Mouse (Mus musculus): ENCODE results near the gene Siae. TPM values are rescaled to one million over a fixed set of nuclear protein-coding genes. Genes with fewer than 3 reads are reported as not detected.
A peak's percentile ranks its signal among the peaks of the same experiment; 100 is the strongest.

Gene Siae
- polyA plus RNA-seq, 1 experiment from 2014 or later = 13.3 TPM

- peaks cover 7% of the 10 kb centered on the region for H3K4me1 ChIP-seq (replicated peaks)
- ATAC-seq (ENCODE audit: low FRiP score, low read depth) = no peak
- H3K9ac ChIP-seq = no peak overlapping the region
- no peaks in the 10 kb centered on the region for H3K36me3 ChIP-seq
- H3K9me3 ChIP-seq = no peaks in the 10 kb centered on the region
- 70% methylated on average over 1 of the region's 1 CpGs for WGBS
- H3K4me3 ChIP-seq = no peak overlapping the region
- H3K27me3 ChIP-seq = no peaks in the 10 kb centered on the region
- H3K27ac ChIP-seq (replicated peaks) = no peak overlapping the region
- H3K4me2 ChIP-seq = no peak overlapping the region
Observed at GRCm38 (mm10) chr9:37563805-37564204, 8.3 kb downstream of the Siae start.

DNA sequence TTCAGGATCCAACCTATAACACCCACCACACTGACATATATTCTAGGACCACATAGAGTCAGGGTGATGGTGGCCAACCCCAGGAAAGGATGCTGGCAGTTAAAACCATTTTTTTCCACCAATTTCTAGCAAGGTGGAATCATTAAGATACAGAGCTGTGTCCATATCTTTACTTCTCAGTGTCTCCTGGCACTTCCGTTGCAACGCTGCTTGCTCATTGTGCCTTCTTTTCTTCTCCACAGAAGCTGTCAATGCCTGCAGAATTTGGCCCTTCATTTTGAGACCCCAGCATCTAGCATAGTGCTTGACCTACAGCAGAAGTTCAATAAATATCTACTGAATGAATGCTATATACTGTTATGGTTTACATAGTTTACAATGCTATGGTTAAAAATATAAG is 11.5 kb downstream of the Siae start:
- Histone ChIP-seq H3K4me3 (no peak overlapping the region), H3K27me3 (no peaks in the 10 kb centered on the region), H3K27ac (replicated peaks) (no peak overlapping the region), H3K36me3 (no peaks in the 10 kb centered on the region), H3K4me1 (replicated peaks) (peaks cover 7% of the 10 kb centered on the region), H3K4me2 (no peak overlapping the region), H3K9me3 (no peaks in the 10 kb centered on the region), H3K9ac (no peak overlapping the region)
- no peak for ATAC-seq (ENCODE audit: low FRiP score, low read depth)
- WGBS = 87% methylated on average over 2 of the region's 2 CpGs

- Histone ChIP-seq H3K27ac (replicated peaks) (no peak overlapping the region), H3K9ac (no peak overlapping the region), H3K36me3 (no peaks in the 10 kb centered on the region), H3K9me3 (no peaks in the 10 kb centered on the region), H3K27me3 (no peaks in the 10 kb centered on the region), H3K4me1 (replicated peaks) (peaks cover 7% of the 10 kb centered on the region), H3K4me2 (no peak overlapping the region), H3K4me3 (no peak overlapping the region)
- no peak for ATAC-seq (ENCODE audit: low FRiP score, low read depth)
- 54% methylated on average over 5 of the region's 5 CpGs for WGBS
Observed at GRCm38 (mm10) chr9:37567454-37567853, 12.0 kb downstream of the Siae start.

GRCm38 (mm10) chr9:37567892-37568604 is 12.6 kb downstream of the Siae start:
- 38% methylated on average over 15 of the region's 15 CpGs for WGBS
- Histone ChIP-seq H3K4me1 (replicated peaks) (peaks cover 7% of the 10 kb centered on the region), H3K27me3 (no peaks in the 10 kb centered on the region), H3K9ac (no peak overlapping the region), H3K4me3 (no peak overlapping the region), H3K4me2 (peak overlapping the region; percentile 5; the same call in 1 of the 2 replicates), H3K27ac (replicated peaks) (no peak overlapping the region), H3K9me3 (no peaks in the 10 kb centered on the region), H3K36me3 (no peaks in the 10 kb centered on the region)
- 0 out of 2 replicates have a peak, but pooled peaks have one; percentile 53 for ATAC-seq (ENCODE audit: low FRiP score, low read depth)

GRCm38 (mm10) chr9:37568605-37569214 is 13.2 kb downstream of the Siae start:
- H3K36me3 ChIP-seq = no peaks in the 10 kb centered on the region
- H3K9ac ChIP-seq = no peak overlapping the region
- 34% methylated on average over 4 of the region's 4 CpGs for WGBS
- ATAC-seq (ENCODE audit: low FRiP score, low read depth) = 0 out of 2 replicates have a peak, but pooled peaks have one; percentile 45
- no peak overlapping the region for H3K4me2 ChIP-seq
- peaks cover 7% of the 10 kb centered on the region for H3K4me1 ChIP-seq (replicated peaks)
- H3K4me3 ChIP-seq = no peak overlapping the region
- H3K9me3 ChIP-seq = no peaks in the 10 kb centered on the region
- no peak overlapping the region for H3K27ac ChIP-seq (replicated peaks)
- H3K27me3 ChIP-seq = no peaks in the 10 kb centered on the region

DNA sequence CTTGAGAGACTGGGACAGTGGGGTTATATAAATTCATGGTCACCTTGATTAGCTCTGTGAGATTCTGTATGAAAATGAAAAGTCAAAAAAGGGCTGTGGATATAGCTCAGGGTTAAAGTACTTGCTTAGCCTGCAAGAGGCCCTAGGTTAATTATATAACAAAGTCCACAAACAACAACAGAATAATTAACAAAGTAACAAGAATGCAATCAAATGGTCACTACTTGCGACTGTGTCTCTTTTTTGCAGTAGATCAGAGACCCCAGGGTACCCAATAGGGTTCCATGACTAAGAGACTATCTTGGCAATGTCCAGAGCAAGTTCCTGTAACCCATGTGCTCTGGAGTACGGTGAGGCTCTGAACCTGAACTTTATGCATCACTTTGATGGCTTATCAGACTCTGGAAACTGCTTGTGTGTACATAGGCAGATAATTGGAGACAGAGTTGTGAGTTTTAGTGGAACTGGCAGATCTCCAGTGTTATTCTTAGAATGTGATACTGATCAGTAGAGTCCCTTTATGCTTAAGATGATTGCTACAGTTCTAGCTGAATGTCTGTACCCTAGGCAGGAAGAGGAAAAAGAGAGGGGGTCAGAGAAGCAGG is 13.8 kb downstream of the Siae start:
- Histone ChIP-seq H3K4me2 (no peak overlapping the region), H3K27me3 (no peaks in the 10 kb centered on the region), H3K4me1 (replicated peaks) (peaks cover 7% of the 10 kb centered on the region), H3K4me3 (no peak overlapping the region), H3K36me3 (no peaks in the 10 kb centered on the region), H3K9ac (no peak overlapping the region), H3K9me3 (no peaks in the 10 kb centered on the region), H3K27ac (replicated peaks) (no peak overlapping the region)
- WGBS = 85% methylated on average over 2 of the region's 2 CpGs
- ATAC-seq (ENCODE audit: low FRiP score, low read depth) = no peak

GRCm38 (mm10) chr9:37572204-37572876 is 16.8 kb downstream of the Siae start:
- H3K4me3 ChIP-seq = no peak overlapping the region
- no peaks in the 10 kb centered on the region for H3K27me3 ChIP-seq
- H3K9me3 ChIP-seq = no peaks in the 10 kb centered on the region
- WGBS = 63% methylated on average over 3 of the region's 3 CpGs
- no peak overlapping the region for H3K27ac ChIP-seq (replicated peaks)
- H3K9ac ChIP-seq = no peak overlapping the region
- ATAC-seq (ENCODE audit: low FRiP score, low read depth) = no peak
- no peaks in the 10 kb centered on the region for H3K36me3 ChIP-seq
- H3K4me2 ChIP-seq = no peak overlapping the region
- H3K4me1 ChIP-seq (replicated peaks) = peaks cover 20% of the 10 kb centered on the region

- Histone ChIP-seq H3K36me3 (no peaks in the 10 kb centered on the region), H3K4me2 (peak overlapping the region; percentile 49), H3K27me3 (no peaks in the 10 kb centered on the region), H3K9ac (peak overlapping the region; percentile 31; the same call in 1 of the 2 replicates), H3K27ac (replicated peaks) (peak overlapping the region; percentile 66), H3K4me1 (replicated peaks) (peaks cover 13% of the 10 kb centered on the region), H3K9me3 (no peaks in the 10 kb centered on the region), H3K4me3 (peak overlapping the region; percentile 18)
- 29% methylated on average over 14 of the region's 14 CpGs for WGBS
- peak; percentile 87 for ATAC-seq (ENCODE audit: low FRiP score, low read depth)
Observed at GRCm38 (mm10) chr9:37576436-37576930, 21.0 kb downstream of the Siae start.

DNA sequence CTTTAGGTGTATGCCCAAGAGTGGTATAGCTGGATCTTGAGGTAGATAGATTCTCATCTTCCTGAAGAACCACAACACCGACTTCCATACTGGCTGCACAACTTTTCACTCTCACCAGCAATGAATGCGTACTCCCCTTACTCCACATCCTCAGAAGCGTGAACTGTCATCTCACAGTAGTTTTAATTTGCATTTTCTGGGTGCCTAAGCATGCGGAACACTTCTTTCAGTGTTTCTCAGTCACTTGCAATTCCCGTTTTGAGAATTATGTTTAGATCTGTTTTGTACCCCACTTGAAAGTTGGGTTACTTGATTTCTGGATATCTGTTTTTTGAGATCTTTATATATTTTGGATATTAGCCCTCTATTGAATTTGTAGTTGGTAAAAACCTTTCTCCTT is 28.1 kb downstream of the Siae start:
- H3K4me2 ChIP-seq = no peak overlapping the region
- no peak for ATAC-seq (ENCODE audit: low FRiP score, low read depth)
- no peaks in the 10 kb centered on the region for H3K27me3 ChIP-seq
- H3K9me3 ChIP-seq = no peaks in the 10 kb centered on the region
- no peak overlapping the region for H3K9ac ChIP-seq
- H3K27ac ChIP-seq (replicated peaks) = no peak overlapping the region
- 85% methylated on average over 5 of the region's 5 CpGs for WGBS
- H3K4me1 ChIP-seq (replicated peaks) = no peaks in the 10 kb centered on the region
- no peak overlapping the region for H3K4me3 ChIP-seq
- H3K36me3 ChIP-seq = no peaks in the 10 kb centered on the region

- H3K4me2 ChIP-seq = no peak overlapping the region
- 66% methylated on average over 4 of the region's 4 CpGs for WGBS
- H3K4me3 ChIP-seq = no peak overlapping the region
- no peaks in the 10 kb centered on the region for H3K27me3 ChIP-seq
- no peaks in the 10 kb centered on the region for H3K4me1 ChIP-seq (replicated peaks)
- H3K9me3 ChIP-seq = no peaks in the 10 kb centered on the region
- no peak overlapping the region for H3K9ac ChIP-seq
- no peak overlapping the region for H3K27ac ChIP-seq (replicated peaks)
- ATAC-seq (ENCODE audit: low FRiP score, low read depth) = peak; percentile 75; the same call in 1 of the 2 replicates
- no peaks in the 10 kb centered on the region for H3K36me3 ChIP-seq
Observed at GRCm38 (mm10) chr9:37586718-37587117, 31.2 kb downstream of the Siae start.

DNA sequence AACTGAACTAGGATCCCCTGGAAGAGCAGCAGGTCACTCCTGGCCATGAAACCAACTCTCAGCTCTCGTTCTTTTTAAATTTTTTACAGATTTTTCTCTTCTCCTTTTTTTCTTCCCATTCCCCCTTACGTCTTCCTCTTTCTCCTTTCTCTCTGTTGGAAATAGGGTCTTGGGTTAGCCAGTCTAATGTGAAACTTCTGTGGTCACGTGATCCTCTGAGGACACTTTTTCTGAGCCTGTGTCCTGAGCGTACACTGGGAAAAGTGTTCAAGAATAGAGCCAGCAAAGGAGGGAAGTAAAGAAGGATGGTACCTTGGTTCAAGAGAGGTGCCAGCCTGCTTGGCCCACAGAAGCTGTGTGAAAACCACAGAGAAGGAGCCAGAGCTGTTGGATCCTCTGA is 34.9 kb downstream of the Siae start:
- Histone ChIP-seq H3K4me3 (no peak overlapping the region), H3K27ac (replicated peaks) (no peak overlapping the region), H3K9ac (no peak overlapping the region), H3K4me2 (no peak overlapping the region), H3K36me3 (no peaks in the 10 kb centered on the region), H3K27me3 (no peaks in the 10 kb centered on the region), H3K4me1 (replicated peaks) (no peaks in the 10 kb centered on the region), H3K9me3 (no peaks in the 10 kb centered on the region)
- no peak for ATAC-seq (ENCODE audit: low FRiP score, low read depth)
- 90% methylated on average over 4 of the region's 4 CpGs for WGBS

GRCm38 (mm10) chr9:37592025-37592424 is 36.5 kb downstream of the Siae start:
- H3K4me3 ChIP-seq = no peak overlapping the region
- no peaks in the 10 kb centered on the region for H3K4me1 ChIP-seq (replicated peaks)
- no peaks in the 10 kb centered on the region for H3K36me3 ChIP-seq
- no peak for ATAC-seq (ENCODE audit: low FRiP score, low read depth)
- 81% methylated on average over 2 of the region's 2 CpGs for WGBS
- H3K9me3 ChIP-seq = no peaks in the 10 kb centered on the region
- no peak overlapping the region for H3K4me2 ChIP-seq
- H3K27ac ChIP-seq (replicated peaks) = no peak overlapping the region
- H3K9ac ChIP-seq = no peak overlapping the region
- no peaks in the 10 kb centered on the region for H3K27me3 ChIP-seq
